Mouse (Mus musculus) C2C12 (cell line): ENCODE measurements around the gene Bmp2. TPM values are rescaled to one million over a fixed set of nuclear protein-coding genes. Genes with fewer than 3 reads are reported as not detected.

Experiments used
- H3K27me3 ChIP-seq: one replicate; pipeline ENCODE4 v1.6.1; 2011; ENCODE audit not compliant: control insufficient read depth, insufficient read depth, insufficient read length
- H3K36me3 ChIP-seq: one replicate; pipeline ENCODE4 v1.6.1; 2011; ENCODE audit not compliant: control insufficient read depth, insufficient read depth
- H3K4me3 ChIP-seq: one replicate; pipeline ENCODE4 v1.5.1; 2011; ENCODE audit warnings: mild to moderate bottlenecking, control low read depth; ENCODE audit not compliant: poor library complexity, insufficient read depth, severe bottlenecking
- H3K79me2 ChIP-seq: one replicate; pipeline ENCODE4 v1.6.1; 2011; ENCODE audit not compliant: control insufficient read depth, insufficient read depth
- H3K79me3 ChIP-seq: one replicate; pipeline ENCODE4 v1.6.1; 2011; ENCODE audit warnings: low read depth, control low read depth
- H3ac ChIP-seq: one replicate; pipeline ENCODE3; 2011; ENCODE audit warnings: low read depth; ENCODE audit not compliant: control insufficient read depth, insufficient read length
- CEBPB ChIP-seq: IDR thresholded peaks from one replicate; pipeline ENCODE4 v1.6.1; 2011; ENCODE audit warnings: low read depth, mild to moderate bottlenecking, control low read depth, moderate library complexity
- CTCF ChIP-seq: IDR thresholded peaks from one replicate; pipeline ENCODE4 v1.5.1; 2011; ENCODE audit not compliant: control insufficient read depth, insufficient read depth, insufficient read length
- FOSL1 ChIP-seq: IDR thresholded peaks from one replicate; pipeline ENCODE4 v1.8.0; 2011; ENCODE audit warnings: mild to moderate bottlenecking, low read length; ENCODE audit not compliant: poor library complexity, insufficient read depth, severe bottlenecking
- MAX ChIP-seq: IDR thresholded peaks from one replicate; pipeline ENCODE4 v1.6.1; 2011; ENCODE audit warnings: mild to moderate bottlenecking, control low read depth
- MYOD1 ChIP-seq: IDR thresholded peaks from one replicate; pipeline ENCODE4 v1.6.1; 2011; ENCODE audit warnings: low read depth; ENCODE audit not compliant: control insufficient read depth, insufficient read length
- MYOG ChIP-seq: IDR thresholded peaks from one replicate; pipeline ENCODE4 v1.6.1; 2011; ENCODE audit not compliant: control insufficient read depth, insufficient read length; ENCODE audit errors: extremely low read depth
- USF1 ChIP-seq: IDR thresholded peaks from one replicate; pipeline ENCODE4 v1.6.1; 2011; ENCODE audit warnings: low read depth, mild to moderate bottlenecking, control low read depth, moderate library complexity
- microRNA-seq: library from miRNA; unstranded; fragments of <30 nt; microRNA quantifications from one replicate; pipeline ENCODE4, GENCODE M21; 2019; ENCODE audit warnings: borderline microRNAs expressed
- polyA plus RNA-seq: library from polyadenylated mRNA; unstranded; fragments of >200 nt; fragmentation: generic; extraction: Trizol; gene quantifications from one replicate; pipeline ENCODE4 v1.2.1, GENCODE M21; 2012; ENCODE audit warnings: missing spikeins

Gene Bmp2
- polyA plus RNA-seq, 1 experiment = 0.16 TPM

DNA sequence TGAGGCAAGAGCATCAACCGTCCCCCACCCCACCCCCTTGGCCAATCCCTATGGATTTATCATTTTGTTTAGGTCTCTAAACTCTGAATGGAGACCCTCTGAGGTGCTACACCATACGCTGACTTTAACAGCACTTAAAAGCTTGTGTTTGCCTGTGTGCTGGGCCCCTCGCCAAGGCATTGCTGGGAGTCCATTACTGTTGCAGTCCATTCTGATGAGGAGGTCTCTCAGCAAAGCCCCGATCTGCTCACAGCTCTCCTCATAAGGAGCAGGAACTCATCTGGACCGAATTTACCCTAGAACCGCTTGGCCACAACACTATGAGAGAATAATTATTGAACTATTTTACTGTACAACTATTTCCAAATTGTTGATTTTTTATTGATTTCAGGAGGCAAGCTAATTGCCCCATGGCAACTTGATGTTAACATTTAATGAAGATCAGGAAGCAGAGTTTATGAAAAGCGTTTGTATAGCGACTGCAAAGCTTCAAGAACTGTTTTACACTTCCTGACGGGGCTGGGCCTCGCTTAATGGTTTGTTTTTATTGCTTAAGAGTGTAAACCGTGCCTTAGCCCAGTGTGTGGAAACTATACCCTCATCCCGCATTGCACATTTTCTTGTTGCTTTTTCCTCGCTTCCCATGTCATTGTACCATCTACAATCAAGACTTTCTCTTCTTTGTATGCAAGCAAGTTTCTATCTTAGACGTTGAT, 14.2 kb downstream of the Bmp2 start:
- no peak overlapping the region for H3ac ChIP-seq
- no peaks in the 10 kb centered on the region for H3K79me3 ChIP-seq
- no peaks in the 10 kb centered on the region for H3K36me3 ChIP-seq
- TF ChIP-seq FOSL1 (no peak), CTCF (no peak), MYOG (no peak), MYOD1 (no peak), MAX (no peak), USF1 (no peak), CEBPB (no peak)
- H3K79me2 ChIP-seq = no peaks in the 10 kb centered on the region
- H3K4me3 ChIP-seq = no peak overlapping the region
- peaks cover 3% of the 10 kb centered on the region for H3K27me3 ChIP-seq

DNA sequence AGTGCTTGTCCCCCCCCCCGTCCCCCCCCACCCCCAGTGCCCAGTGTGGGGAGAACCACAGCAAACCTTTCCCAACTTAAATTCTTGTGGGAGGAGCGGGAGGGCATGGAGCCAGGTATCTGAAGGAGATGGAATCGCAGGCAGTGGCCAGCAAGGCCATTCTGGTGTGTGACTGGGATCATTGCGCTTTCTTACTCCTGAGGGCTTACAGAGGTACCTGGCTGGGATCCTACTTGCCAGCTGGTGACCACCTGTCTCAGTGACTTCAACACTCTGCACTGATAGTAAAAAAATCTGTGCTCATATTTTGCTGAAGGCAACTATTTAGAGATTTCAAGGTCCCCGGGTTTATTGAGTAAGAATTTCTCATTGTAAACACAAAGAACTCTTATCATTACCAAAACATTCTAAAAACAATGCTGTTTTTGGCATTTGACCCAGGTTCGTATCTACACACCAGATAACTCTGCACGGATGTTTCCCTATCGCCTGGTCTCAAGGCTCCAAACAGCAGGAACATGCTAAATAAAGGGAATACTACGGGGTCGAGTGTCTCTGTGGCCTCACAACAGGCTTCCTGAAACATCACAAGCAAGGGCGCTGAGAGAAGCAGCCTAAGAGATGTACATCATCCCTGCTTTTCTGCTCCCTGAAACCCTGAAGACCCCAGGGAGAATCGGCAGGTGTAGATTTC, 39.8 kb downstream of the Bmp2 start:
- Histone ChIP-seq H3K79me2 (no peaks in the 10 kb centered on the region), H3K79me3 (no peaks in the 10 kb centered on the region), H3K36me3 (no peaks in the 10 kb centered on the region), H3K4me3 (no peak overlapping the region), H3K27me3 (no peaks in the 10 kb centered on the region), H3ac (no peak overlapping the region)
- TF ChIP-seq MYOG (no peak), MYOD1 (no peak), MAX (no peak), CEBPB (no peak)

Small RNAs within 50 kb of the gene (microRNA-seq; reads per million reads assigned to microRNA genes)
- not detected for gene Mir3090
